9 mouse cellular contexts compared by ENCODE assay signal in the genomic region with DNA sequence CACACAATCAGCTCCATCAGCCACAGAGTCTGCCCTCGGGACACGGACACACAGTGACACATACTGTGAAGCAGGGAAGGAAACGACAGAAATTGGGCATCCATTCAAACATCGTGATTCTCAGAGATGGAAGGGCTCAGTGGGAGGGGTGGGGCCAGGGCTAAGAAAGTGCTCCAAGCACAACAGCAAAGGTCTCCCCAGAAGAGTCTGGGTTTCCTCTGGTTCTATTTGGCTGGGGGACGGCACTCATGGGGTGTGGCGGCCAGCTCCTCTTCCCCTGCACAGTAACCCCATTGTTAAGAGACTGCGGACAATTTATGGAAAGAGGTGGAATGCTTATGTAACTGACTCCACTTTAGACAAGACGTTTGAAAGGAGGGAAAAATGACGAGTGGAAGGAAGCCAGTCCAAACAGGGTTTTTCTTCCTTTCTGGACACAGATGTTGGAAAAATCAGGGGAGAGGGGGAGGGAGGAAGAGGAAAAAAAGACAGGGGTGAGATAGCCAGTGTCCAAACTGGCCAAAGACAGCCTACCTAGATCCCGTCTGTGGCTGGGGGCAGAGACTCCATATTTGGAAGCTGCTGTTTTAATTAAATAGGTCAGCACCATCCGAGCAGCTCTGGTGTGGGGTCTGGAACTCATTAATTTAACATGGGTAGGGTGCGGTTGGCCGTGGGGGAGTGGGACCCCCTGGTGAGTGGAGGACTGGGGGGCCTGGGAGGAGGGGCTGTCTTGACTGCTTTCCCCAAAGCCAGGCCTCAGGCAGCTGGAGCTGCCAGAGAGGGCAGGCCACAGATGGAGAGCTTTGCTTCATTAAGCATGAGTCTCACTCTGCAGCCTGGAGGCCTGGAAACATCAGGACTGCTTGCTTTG. TPM values are rescaled to one million over a fixed set of nuclear protein-coding genes. Genes with fewer than 3 reads are reported as not detected.
DNase-seq lines count a peak whose midpoint lies in the region; ATAC-seq and TF ChIP-seq lines count a peak whose summit lies in the region.
"Had no signal": no experiment of that assay in that cellular context is flagged by ENCODE, and none has a peak within 500 bp of the region (broad histone marks: within the 10 kb centered on the region; RNA-seq: fewer than 3 reads in every experiment).

No protein-coding gene starts in this region.

- DNase-seq in kidney, adult 11 months, result peak; percentile 47
- no peak for DNase-seq in kidney, adult 18-20 months
- peak; percentile 58 to 75 for DNase-seq in kidney, postnatal 25 days
- DNase-seq in neural tube, embryonic 10.5 days (ENCODE audit: extremely low spot score, low spot score), result peak; percentile 49
- DNase-seq in frontal cortex, postnatal 10 days (ENCODE audit: low spot score in 2 of 2), result no peak

- H3K27ac ChIP-seq in embryonic fibroblast, embryonic 13.5 days (ENCODE audit: insufficient read depth, low read length), result peak overlapping the region; percentile 93
- peak overlapping the region; percentile 15 to 86 for H3K27ac ChIP-seq in heart, embryonic 14.5 days (replicated peaks in 1 of 2; ENCODE audit: control insufficient read depth in 1 of 2, insufficient read depth in 1 of 2, low read depth in 2 of 2, low read length in 2 of 2)

- TF ChIP-seq CTCF in embryonic fibroblast, embryonic 13.5 days (IDR thresholded peaks at IDR 0.05; ENCODE audit: borderline replicate concordance, insufficient read depth, low read length), result no peak

- H3K9ac ChIP-seq in heart, embryonic 14.5 days (ENCODE audit: low read length), result no peak overlapping the region

- no peaks in the 10 kb centered on the region for H3K36me3 ChIP-seq in heart, embryonic 14.5 days (ENCODE audit: control insufficient read depth, insufficient read depth, low read length)

- peak overlapping the region; percentile 4; the same call in 1 of the 2 replicates for H3K4me2 ChIP-seq in heart, embryonic 14.5 days (ENCODE audit: low read length)

- ATAC-seq in heart, embryonic 14.5 days (ENCODE audit: insufficient number of reproducible peaks, insufficient read depth, low FRiP score, low read depth), result peak; percentile 85
- ATAC-seq in monocyte, adult 5-6 weeks (replicated peaks; ENCODE audit: insufficient number of reproducible peaks, low FRiP score, low TSS enrichment, poor library complexity, severe bottlenecking), result no peak

- H3K9me3 ChIP-seq in heart, embryonic 14.5 days (ENCODE audit: control insufficient read depth, low read length), result 0 out of 2 replicates have a peak, but pooled peaks cover 3% of the 10 kb centered on the region

- no peaks in the 10 kb centered on the region for H3K27me3 ChIP-seq in heart, embryonic 14.5 days (ENCODE audit: control insufficient read depth, insufficient read depth, low read length)
- H3K27me3 ChIP-seq: CH12.LX had no signal

- WGBS in heart, embryonic 14.5 days, result 31% methylated on average over 13 of the region's 13 CpGs

- H3K4me1 ChIP-seq in embryonic fibroblast, embryonic 13.5 days (ENCODE audit: control insufficient read depth, insufficient read depth, low read length), result peaks cover 10% of the 10 kb centered on the region; the same call in 1 of the 2 replicates
- peaks cover 11 to 16% of the 10 kb centered on the region in 2 experiments; a peak in 3 of 4 replicates for H3K4me1 ChIP-seq in heart, embryonic 14.5 days (ENCODE audit: control insufficient read depth in 2 of 2, insufficient read depth in 2 of 2, low read length in 2 of 2)

- peak; percentile 2; the same call in 1 of the 2 replicates for TF ChIP-seq POLR2A in embryonic fibroblast, embryonic 13.5 days (IDR thresholded peaks at IDR 0.05; ENCODE audit: low read depth, low read length)

- no peak overlapping the region for H3K4me3 ChIP-seq in embryonic fibroblast, embryonic 13.5 days (ENCODE audit: insufficient read depth, low read length)
- H3K4me3 ChIP-seq in heart, embryonic 14.5 days (ENCODE audit: control insufficient read depth in 1 of 2, insufficient read depth in 1 of 2, low read depth in 1 of 2, low read length in 2 of 2), result no peak overlapping the region

RNA-seq across cellular contexts. Expression of a gene that starts 32.7 kb away (rescaled TPM):
- polyA plus RNA-seq in embryonic fibroblast, embryonic 13.5 days (2011; ENCODE audit: insufficient read length, low read depth, missing spikeins), result 43.6 and 59.4 TPM in 2 replicates
- polyA plus RNA-seq in heart, embryonic 14.5 days (2014; fragmentation: Nextera tagmentation; extraction: Ambion mirVana), result 14.8 and 17.0 TPM in 2 replicates
- not detected in 3 replicates for total RNA-seq in monocyte, adult 5-6 weeks (2017)
- total RNA-seq: CH12.LX had no signal

RNA-seq across cellular contexts. Expression of a gene that starts 51.9 kb away (rescaled TPM):
- 12.6 and 15.5 TPM in 2 replicates for polyA plus RNA-seq in embryonic fibroblast, embryonic 13.5 days (2011; ENCODE audit: insufficient read length, low read depth, missing spikeins)
- polyA plus RNA-seq in heart, embryonic 14.5 days (2014; fragmentation: Nextera tagmentation; extraction: Ambion mirVana), result 6.8 and 7.0 TPM in 2 replicates
- total RNA-seq in monocyte, adult 5-6 weeks (2017), result 0.85 to 3.6 TPM (median 1.7 TPM) in 3 replicates

Comparison
In these comparisons a context has a peak if more than half of its experiments do, and no peak if none do; other contexts are left out.
1. DNase-seq: peak in kidney, adult 11 months (single experiment), kidney, postnatal 25 days (2 of 2) and neural tube, embryonic 10.5 days (single experiment); none in kidney, adult 18-20 months (single experiment) and frontal cortex, postnatal 10 days (0 of 2).